Mouse (Mus musculus) hindbrain, embryonic 11.5 days (tissue): ENCODE measurements around the gene Olfr1427. TPM values are rescaled to one million over a fixed set of nuclear protein-coding genes. Genes with fewer than 3 reads are reported as not detected.
"Not testable (repeated sequence)": the region's sequence is repeated elsewhere in the genome, so short reads cannot be mapped to it uniquely, and the experiment has no call there.

Experiments used
- ATAC-seq: fragments of 200-750 bp; cut with Nextera tagmentation; 2 replicates; pipeline ENCODE4 v1.8.0; 2017; ENCODE audit warnings: mild to moderate bottlenecking, moderate TSS enrichment, moderate library complexity; ENCODE audit not compliant: low FRiP score
- DNase-seq: peaks from one replicate; pipeline ENCODE4 v3.0.0-alpha.2; 2015; ENCODE audit warnings: low spot score
- H3K27ac ChIP-seq: fragments of 300-500 bp; sonication (generic); 2 replicates; pipeline ENCODE4 v1.5.1; 2014; ENCODE audit warnings: mild to moderate bottlenecking, low read depth, low read length
- H3K27me3 ChIP-seq: fragments of 300-500 bp; sonication (generic); 2 replicates; pipeline ENCODE4 v1.6.1; 2014; ENCODE audit warnings: mild to moderate bottlenecking, low read length, moderate library complexity, mixed read lengths; ENCODE audit not compliant: control insufficient read depth, insufficient read depth
- H3K36me3 ChIP-seq: fragments of 300-500 bp; sonication (generic); 2 replicates; pipeline ENCODE4 v1.6.1; 2014; ENCODE audit warnings: mild to moderate bottlenecking, low read length, moderate library complexity, mixed read lengths; ENCODE audit not compliant: control insufficient read depth, insufficient read depth
- H3K4me1 ChIP-seq: fragments of 300-500 bp; sonication (generic); replicated peaks from 2 replicates; pipeline ENCODE4 v1.6.1; 2014; ENCODE audit warnings: low read length, mixed read lengths; ENCODE audit not compliant: control insufficient read depth, insufficient read depth
- H3K4me2 ChIP-seq: fragments of 300-500 bp; sonication (generic); replicated peaks from 2 replicates; pipeline ENCODE4 v1.6.1; 2014; ENCODE audit warnings: mild to moderate bottlenecking, low read depth, low read length
- H3K4me3 ChIP-seq: fragments of 300-500 bp; sonication (generic); 2 replicates; pipeline ENCODE4 v1.5.1; 2014; ENCODE audit warnings: low read depth, low read length
- H3K9ac ChIP-seq: fragments of 300-500 bp; sonication (generic); 2 replicates; pipeline ENCODE4 v1.6.1; 2014; ENCODE audit warnings: low read depth, low read length
- H3K9me3 ChIP-seq: fragments of 300-500 bp; sonication (generic); 2 replicates; pipeline ENCODE4 v1.6.1; 2016; ENCODE audit warnings: low read length; ENCODE audit not compliant: control insufficient read depth
- WGBS: fragments of 180-500 bp; shearing (Covaris S2); extraction: QIAGEN DNeasy Blood & Tissue Kit; methylation state at CpG from one replicate; pipeline ENCODE4 v1.1.7; 2014; 5-methylcytosine and 5-hydroxymethylcytosine counted together
- polyA plus RNA-seq: library from polyadenylated mRNA; unstranded; fragments of >200 nt; fragmentation: Nextera tagmentation; extraction: Ambion mirVana; gene quantifications from 2 replicates; pipeline ENCODE4 v1.2.1, GENCODE M21; 2014

Gene Olfr1427
- polyA plus RNA-seq, 1 experiment from 2014 or later: not detected

GRCm38 (mm10) chr19:12091913-12092312, 11.2 kb downstream of the Olfr1427 start, which contains the start of gene Olfr1426:
Olfr1426 (minus strand) TSS chr19:12092013.
- no peak for ATAC-seq
- Histone ChIP-seq H3K4me2 (no peak within 1 kb of the TSS), H3K4me3 (no peak within 1 kb of the TSS), H3K27me3 (no peaks in the 10 kb centered on the region), H3K4me1 (no peaks in the 10 kb centered on the region), H3K9me3 (no peaks in the 10 kb centered on the region), H3K36me3 (no peaks in the 10 kb centered on the region), H3K27ac (no peak within 1 kb of the TSS), H3K9ac (no peak within 1 kb of the TSS)
- 77% methylated on average over 1 of the region's 1 CpGs for WGBS
- no peak for DNase-seq

GRCm38 (mm10) chr19:12077631-12078030, 25.5 kb downstream of the Olfr1427 start, which contains the start of gene Olfr1425:
Olfr1425 (minus strand) TSS chr19:12077731.
- not testable (repeated sequence) for H3K9ac ChIP-seq, H3K27ac ChIP-seq, H3K27me3 ChIP-seq, ATAC-seq, H3K36me3 ChIP-seq, H3K4me1 ChIP-seq, DNase-seq, H3K4me3 ChIP-seq, H3K4me2 ChIP-seq, H3K9me3 ChIP-seq
- 85% methylated on average over 4 of the region's 4 CpGs for WGBS

GRCm38 (mm10) chr19:12069546-12069945, 33.6 kb downstream of the Olfr1427 start:
- not testable (repeated sequence) for ATAC-seq, H3K4me2 ChIP-seq, H3K27me3 ChIP-seq, H3K27ac ChIP-seq, H3K9me3 ChIP-seq, H3K36me3 ChIP-seq, H3K4me1 ChIP-seq, H3K4me3 ChIP-seq, DNase-seq, H3K9ac ChIP-seq
- 82% methylated on average over 1 of the region's 1 CpGs for whole genome bisulfite sequencing

GRCm38 (mm10) chr19:12067806-12068205, 35.3 kb downstream of the Olfr1427 start:
- ATAC-seq, H3K9ac ChIP-seq, H3K4me3 ChIP-seq, H3K9me3 ChIP-seq, DNase-seq, H3K36me3 ChIP-seq, H3K27me3 ChIP-seq, H3K27ac ChIP-seq, H3K4me1 ChIP-seq, H3K4me2 ChIP-seq: not testable (repeated sequence)
- WGBS: 91% methylated on average over 1 of the region's 1 CpGs

GRCm38 (mm10) chr19:12062582-12062981, 40.6 kb downstream of the Olfr1427 start, which contains the start of gene Olfr1424:
Olfr1424 (minus strand) TSS chr19:12062682.
- not testable (repeated sequence) for H3K9ac ChIP-seq, H3K27me3 ChIP-seq, DNase-seq, ATAC-seq, H3K27ac ChIP-seq, H3K4me3 ChIP-seq, H3K4me2 ChIP-seq, H3K4me1 ChIP-seq, H3K36me3 ChIP-seq, H3K9me3 ChIP-seq
- WGBS: 83% methylated on average over 1 of the region's 1 CpGs

Other genes starting within 250 kb of the Olfr1427 start
- gene Olfr1418, start 242.3 kb downstream of the Olfr1427 start, polyA plus RNA-seq: not detected in 2 replicates
- gene Olfr1419, start 228.2 kb downstream of the Olfr1427 start, polyA plus RNA-seq: not detected in 2 replicates
- 0.15 TPM in 1 of 2 replicates, not detected in the other for gene Olfr1420, start 216.8 kb downstream of the Olfr1427 start, polyA plus RNA-seq
- 26.5 and 29.2 TPM in 2 replicates for gene Patl1, start 190.9 kb downstream of the Olfr1427 start, polyA plus RNA-seq
- 7.5 and 8.3 TPM in 2 replicates for gene Osbp, start 137.4 kb downstream of the Olfr1427 start, polyA plus RNA-seq
- not detected in 2 replicates for gene Olfr1423, start 62.0 kb downstream of the Olfr1427 start, polyA plus RNA-seq
- not detected in 2 replicates for gene Olfr1424, start 40.7 kb downstream of the Olfr1427 start, polyA plus RNA-seq
- gene Olfr1425, start 25.6 kb downstream of the Olfr1427 start, polyA plus RNA-seq: not detected in 2 replicates
- not detected in 2 replicates for gene Olfr1426, start 11.3 kb downstream of the Olfr1427 start, polyA plus RNA-seq
- not detected in 2 replicates for gene Olfr1428, start 12.6 kb upstream of the Olfr1427 start, polyA plus RNA-seq
- not detected in 2 replicates for gene Olfr76, start 19.9 kb upstream of the Olfr1427 start, polyA plus RNA-seq
- gene Olfr1555-ps1, start 66.8 kb upstream of the Olfr1427 start, polyA plus RNA-seq: not detected in 2 replicates
- gene Olfr1431, start 97.3 kb upstream of the Olfr1427 start, polyA plus RNA-seq: not detected in 2 replicates
- not detected in 2 replicates for gene Olfr1432, start 129.3 kb upstream of the Olfr1427 start, polyA plus RNA-seq
- not detected in 2 replicates for gene Olfr262, start 138.3 kb upstream of the Olfr1427 start, polyA plus RNA-seq
- not detected in 2 replicates for gene Olfr235, start 157.7 kb upstream of the Olfr1427 start, polyA plus RNA-seq
- not detected in 2 replicates for gene Olfr1434, start 176.5 kb upstream of the Olfr1427 start, polyA plus RNA-seq
- gene Olfr1436, start 195.8 kb upstream of the Olfr1427 start, polyA plus RNA-seq: not detected in 2 replicates
- gene Olfr1437, start 221.8 kb upstream of the Olfr1427 start, polyA plus RNA-seq: not detected in 2 replicates
- gene Olfr1438-ps1, start 232.6 kb upstream of the Olfr1427 start, polyA plus RNA-seq: not detected in 2 replicates